Mouse (Mus musculus): ENCODE results near the gene Letmd1.

GRCm38 (mm10) chr15:100446887-100447286 is 21.9 kb upstream of the Letmd1 start:
- TF ChIP-seq CTCF (IDR thresholded peaks at IDR 0.05; ENCODE audit: low read depth, low read length) (no peak), EP300 (IDR thresholded peaks at IDR 0.05; ENCODE audit: insufficient read depth, low read depth, low read length) (no peak), POLR2A (IDR thresholded peaks at IDR 0.05; ENCODE audit: insufficient read depth, low read length) (no peak)

All from ES-Bruce4 (cell line).